Mouse (Mus musculus) A20 (cell line): Measurements from ENCODE around the gene Setd4.

ENCODE experiments used
- DNase-seq: peaks from one replicate; pipeline ENCODE4 v3.0.0-alpha.2; 2011; ENCODE audit warnings: low read depth, low spot score

Setd4 gene

DNA sequence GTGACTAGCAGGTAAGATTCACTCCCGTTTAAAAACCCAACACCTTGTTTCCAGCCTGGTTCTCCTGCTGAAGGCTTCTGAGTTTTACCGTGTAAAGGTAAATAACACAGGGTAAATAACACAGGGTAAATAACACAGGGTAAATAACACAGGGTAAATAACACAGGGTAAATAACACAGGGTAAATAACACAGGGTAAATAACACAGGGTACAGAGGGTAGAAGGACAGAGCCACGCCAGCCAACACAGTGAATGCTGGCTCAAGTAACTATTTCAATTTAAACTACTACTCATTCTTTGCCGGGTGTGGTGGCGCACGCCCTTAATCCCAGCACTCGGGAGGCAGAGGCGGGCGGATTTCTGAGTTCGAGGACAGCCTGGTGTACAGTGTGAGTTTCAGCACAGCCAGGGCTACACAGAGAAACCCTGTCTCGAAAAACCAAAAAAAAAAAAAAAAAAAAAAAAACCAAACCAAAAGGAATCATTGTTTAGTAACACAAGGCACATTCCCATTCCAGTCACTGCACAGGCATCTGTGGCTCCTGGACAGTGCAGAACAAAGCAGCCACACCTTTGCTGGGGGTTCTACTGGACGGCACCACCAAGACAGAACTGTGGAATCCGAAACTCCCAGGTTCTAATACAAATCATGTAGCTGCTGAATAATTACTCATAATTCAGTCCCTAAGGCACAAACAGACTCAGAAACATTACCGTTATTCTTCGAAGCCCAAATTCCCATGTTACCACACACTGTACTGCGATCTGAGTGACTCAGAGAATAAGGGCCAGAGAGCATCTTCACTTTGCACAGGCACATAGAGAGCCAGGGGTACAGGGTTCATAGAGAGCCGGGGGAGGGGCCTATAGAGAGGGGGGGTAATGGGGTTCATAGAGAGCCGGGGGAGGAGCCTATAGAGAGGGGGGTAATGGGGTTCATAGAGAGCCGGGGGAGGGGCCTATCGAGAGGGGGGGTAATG is 12.1 kb downstream of the Setd4 start:
- no peak for DNase-seq

DNA sequence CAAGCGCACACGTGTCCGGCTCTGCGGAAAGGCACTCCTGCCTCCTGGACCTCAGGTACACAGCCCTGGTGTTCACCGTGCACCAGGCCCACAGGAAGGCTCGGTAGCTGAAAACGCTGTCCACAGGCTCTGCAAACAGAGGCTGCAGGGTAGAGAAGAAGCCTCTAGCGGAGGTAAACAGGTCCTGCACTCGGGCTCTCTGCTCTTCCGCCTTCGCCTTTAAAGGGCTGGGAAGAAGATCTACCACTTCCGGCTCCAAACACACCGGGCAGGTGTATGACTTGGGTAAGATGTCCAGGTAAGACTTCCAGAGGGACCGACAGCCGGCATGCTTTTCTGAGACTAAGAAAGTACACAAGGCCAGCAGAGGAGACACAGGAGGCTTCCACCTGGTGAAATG is 12.9 kb downstream of the Setd4 start:
- no peak for DNase-seq

DNA sequence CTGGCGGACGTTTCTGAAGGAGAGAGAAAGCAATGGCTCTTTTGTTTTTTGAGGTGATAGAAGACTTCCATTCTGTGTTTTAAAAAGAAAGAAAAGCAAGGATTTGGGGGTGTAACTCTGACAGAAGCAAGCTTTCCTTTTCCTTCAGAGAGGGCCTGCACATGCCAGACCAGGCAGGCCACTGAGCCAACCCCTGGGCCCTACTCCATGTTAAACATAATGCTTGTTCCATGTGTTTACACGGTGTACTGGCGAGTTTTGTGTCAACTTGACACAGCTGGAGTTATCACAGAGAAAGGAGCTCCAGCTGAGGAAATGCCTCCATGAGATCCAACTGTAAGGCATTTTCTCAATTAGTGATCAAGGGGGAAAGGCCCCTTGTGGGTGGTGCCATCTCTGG is 15.6 kb downstream of the Setd4 start:
- DNase-seq: no peak

DNA sequence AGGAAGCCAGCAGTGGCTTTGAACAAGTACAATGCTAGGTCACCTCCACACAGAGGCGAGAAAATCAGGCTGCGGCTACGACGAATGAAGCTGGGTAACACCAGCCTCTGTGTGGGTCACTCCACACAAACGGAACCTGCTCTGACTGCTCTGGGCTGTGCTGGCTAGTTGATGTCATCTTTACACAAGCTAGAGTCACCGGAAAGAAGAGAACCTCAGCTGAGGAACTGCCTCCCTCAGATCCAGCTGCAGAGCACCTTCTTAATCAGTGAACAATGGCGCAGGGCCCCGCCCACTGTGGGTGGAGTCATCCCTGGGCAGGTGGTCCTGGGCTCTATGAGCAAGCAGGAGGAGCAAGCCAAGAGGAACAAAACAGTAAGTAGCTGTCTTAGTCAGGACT is 17.5 kb downstream of the Setd4 start:
- no peak for DNase-seq

DNA sequence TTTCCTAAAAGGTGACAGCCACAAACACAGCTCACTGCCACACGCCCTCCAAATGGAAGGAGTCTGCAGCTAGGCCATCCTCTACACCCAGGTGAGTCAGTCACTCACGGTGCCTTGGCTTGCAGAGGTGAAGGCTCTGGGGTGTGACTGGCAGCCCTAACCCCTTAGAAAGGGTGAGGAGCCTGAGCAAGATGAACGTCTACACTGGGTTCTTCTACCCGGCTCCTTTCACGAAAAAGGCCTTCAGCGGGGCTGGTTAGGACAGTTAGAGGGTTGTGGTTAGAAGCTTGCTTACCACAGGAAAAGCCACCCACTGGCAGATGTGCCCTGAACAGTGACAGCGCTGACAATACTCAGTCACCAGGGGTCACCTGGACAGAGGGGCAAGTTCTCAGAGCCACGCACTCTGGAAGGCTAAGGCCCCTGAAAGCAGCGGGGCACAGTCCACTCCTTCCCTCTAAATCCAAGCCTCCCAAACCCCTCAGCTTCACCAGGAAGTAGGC is 18.1 kb downstream of the Setd4 start:
- DNase-seq: no peak

DNA sequence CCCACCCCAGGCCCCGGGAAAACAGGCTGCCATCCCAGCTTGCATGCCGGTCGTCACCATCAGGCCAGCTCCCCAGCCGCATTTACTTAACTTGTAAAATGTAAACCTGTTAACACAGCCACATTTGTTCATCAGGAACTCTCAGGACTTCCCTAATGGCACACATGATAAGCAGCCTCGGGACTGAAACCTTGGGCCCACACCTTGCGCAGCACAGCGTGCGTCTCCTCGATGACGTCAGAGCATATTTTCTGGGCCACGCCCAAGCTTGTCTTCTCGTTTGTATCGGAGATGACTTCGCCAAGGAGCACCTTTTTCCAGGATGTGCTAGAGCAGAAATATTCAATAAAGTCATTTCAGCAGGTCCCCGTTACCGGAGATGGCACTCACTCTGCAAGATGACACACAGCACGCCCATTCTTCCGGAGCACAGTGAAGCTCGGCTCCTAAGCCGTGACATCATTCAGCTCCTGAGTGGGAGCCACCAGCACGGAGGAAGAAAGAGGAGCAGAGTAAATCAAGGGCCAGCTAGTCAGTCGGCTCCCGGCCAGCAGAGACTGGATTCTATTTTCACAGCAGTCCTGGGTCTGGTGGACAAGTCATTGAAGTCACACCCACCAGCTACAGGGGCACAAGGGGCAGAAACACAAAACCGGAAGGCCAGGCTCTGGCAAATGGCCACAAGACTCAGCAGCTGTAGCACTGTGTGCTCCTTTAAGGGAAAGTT is 18.7 kb downstream of the Setd4 start:
- no peak for DNase-seq

DNA sequence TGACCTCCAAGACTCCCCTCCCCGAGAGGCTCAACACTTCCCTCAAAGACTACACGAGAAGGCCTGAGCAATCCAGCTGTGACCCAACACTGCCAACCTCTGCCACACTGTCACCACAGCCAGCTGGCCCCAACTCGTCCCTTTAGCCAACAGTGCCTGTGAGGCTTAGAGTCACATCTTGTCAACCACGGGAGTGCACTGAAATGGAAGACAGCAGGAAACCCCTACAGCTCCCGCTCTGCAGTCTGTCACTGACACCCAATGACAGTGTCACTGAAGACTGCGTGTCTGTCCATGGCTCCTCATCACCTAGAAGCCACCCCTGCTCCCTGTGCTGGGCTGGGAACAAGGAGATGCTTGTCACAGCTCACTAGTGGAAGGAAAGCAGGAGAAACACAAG is 22.7 kb downstream of the Setd4 start:
- DNase-seq: no peak

DNA sequence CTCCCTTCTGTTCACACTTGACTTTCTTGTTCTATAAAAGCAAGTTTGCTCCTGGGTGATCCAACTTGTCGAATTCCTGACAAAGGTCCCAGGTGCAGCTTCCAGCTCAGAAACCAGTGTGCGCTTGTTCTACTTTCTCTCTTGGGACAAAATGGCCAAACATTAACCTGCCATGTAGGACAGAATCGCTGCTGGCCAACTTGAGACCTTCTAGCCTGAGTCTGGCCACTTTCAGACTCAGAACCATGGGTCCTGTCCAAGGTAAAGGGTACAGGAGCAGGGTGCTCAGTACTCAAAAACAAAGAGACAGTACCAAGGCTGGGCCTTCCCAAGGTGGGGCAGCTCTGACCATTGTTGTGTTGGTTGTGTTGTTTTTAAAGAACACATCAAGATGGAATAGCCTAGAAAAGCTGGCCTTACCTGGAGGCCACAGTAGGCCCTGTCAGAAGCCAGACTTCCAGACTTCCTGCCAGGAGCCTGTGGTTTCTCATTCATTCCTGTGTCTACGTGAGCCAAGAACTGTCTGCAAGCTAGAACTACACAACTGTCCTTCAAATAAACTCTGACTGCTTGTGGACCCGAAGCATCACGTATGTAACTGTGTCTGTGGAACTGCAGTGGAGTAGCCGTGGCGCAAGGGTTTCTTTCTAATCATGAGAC is 25.4 kb downstream of the Setd4 start:
- DNase-seq: no peak

DNA sequence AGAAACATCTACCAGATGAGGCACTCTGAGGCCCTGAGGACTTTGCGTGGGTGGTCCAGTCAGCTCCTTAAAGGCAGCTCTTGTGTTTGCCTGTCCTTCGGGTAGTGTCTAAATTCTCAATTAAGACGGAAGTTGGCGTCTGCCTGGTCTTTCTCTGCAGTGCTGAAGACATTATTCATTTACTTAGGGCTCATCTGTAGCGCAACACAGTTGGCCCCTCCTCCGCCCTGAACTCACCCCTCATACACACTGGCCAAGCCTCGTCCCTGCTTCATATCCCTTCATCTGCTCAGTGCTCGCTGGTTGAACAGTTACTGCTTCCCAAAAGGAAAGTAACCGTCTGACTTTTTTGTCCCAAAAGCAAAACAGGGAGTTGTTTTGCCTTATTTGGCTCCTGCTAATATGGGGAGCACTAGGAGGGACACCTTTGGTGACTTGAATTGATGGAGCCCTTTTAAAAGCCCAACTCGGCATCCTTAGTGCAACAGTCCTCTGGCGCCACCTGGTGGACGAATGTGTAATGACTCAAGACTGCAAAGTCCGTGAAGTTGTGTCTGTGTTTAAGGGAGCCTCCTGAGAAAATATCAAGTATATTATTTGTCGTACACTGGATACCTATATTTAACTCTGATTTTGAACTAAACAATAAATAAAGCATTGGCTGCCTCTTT is 27.3 kb downstream of the Setd4 start:
- DNase-seq: peak; percentile 66

DNA sequence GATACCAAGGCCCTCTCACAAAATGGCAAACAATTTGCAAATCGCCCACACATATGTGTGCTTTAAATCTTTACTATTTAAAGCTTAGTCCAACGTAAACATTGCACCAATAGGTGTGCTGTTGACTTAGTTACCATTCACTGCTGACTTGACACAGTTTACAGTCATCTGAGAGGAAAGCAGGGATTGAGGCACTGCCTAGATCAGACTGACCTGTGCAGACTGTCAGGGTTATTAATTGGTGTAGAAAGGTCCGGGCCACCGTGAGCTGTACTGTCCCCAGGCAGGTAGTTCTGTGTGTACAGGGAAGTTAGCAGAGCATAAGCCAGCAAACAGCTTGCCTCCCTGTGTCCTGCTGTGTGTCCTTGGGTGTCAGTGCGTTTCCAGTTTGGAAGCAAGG is 28.3 kb downstream of the Setd4 start:
- no peak for DNase-seq

DNA sequence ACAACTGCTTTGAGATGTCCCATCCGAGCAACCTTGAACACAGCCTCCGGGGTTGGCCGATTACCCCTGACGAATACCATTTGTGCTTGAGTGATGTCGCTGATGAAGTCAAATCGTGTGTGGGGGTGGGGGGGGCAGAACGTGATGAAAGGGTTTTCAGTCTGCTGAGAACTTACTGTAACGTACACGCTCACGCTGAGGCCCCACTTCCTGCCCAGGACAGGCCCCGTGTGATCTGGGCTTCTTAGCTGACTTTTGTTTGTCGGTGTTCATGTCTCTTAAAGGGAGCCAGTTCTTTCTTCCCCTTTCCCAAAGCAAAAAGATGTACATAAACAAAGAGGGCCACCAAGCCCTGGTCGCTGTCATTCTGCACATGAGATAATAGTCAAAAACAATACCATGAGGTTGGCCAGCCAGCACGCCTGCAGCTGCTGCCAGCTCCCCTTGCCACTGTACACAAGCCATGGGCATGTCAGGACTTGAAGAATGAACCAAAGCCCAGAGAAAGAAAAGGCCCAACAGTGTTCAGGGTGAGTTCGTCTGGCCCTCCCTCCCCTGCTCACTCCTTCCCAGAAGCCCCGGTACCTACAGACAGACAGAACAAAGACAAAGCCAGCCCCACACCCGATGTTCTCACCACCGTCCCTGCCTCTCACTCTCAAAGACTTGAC is 29.2 kb downstream of the Setd4 start:
- peak; percentile 27 for DNase-seq

DNA sequence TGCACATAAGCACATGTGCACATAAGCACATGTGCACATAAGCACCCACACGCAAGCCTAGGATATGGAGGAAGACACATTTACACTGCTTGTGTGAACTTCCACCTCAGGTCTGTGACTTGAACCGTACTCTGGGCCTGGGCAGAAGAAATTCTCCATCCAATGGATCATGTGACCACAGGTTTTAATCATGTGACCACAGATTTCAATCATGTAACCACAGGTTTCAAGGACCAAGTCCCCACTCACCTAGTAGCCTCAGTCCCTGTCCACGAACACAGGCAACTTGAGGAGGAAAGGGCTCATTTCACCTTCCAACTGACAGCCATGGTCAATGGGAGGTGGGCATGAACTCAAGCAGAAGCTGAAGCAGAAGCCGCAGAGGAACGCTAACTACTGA is 30.4 kb downstream of the Setd4 start:
- no peak for DNase-seq

DNA sequence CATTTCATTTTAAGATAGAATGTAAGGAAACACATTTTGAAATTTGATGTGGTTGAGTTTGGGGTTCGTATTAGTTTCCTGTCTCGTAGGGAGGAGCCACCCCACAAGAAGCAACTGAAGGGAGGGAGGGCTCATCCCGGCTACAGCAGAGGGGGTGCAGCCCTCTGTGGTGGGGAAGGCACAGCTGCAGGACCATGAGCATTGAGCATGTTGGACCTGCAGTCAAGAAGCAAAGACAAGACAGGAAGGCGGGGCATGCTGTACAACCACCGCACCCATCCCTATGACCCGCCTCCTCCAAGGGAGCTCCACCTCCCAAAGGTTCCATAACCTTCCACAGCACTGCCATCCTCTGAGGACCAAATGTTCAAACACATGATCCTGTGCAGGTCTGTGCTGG is 31.5 kb downstream of the Setd4 start:
- DNase-seq: no peak

DNA sequence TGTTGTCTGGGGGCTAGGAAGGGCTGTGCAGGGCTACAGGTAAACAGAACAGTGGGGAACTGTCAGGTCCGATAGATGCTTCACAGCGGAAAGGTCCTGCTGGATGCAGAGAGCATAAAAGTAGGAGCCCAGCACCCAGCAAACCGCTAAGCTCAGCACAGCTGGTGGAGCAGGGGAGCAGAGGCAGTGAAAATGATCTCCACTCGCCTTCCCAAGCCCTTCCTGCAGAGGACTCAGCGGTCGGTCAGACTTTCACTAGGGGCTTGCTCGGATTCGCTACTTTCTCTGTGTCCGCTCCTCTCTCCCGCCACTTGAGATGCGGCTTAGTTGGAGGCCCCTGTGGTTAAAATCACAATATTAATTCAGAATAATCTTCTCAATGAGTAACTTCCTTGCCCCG is 45.4 kb downstream of the Setd4 start:
- DNase-seq: no peak

DNA sequence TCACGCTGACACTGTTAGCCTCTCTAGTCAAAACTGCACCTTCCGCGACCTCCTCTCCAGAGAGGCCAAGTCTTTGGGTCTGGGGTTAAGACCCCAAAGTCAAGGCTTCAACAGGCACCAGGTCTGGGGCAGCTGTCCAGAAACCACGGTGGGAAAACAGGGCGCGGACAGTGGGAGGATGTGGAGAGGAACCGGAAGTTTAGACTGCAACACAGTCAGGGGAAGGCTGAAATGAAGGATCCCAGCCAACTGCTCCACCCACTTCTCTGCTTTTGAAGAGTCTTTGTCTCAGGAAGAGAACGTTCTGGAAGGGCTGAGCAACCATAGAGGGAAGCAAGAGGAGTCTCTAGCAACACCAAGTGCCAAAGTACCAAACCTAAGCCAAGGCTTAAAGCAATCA is 46.2 kb downstream of the Setd4 start:
- no peak for DNase-seq

DNA sequence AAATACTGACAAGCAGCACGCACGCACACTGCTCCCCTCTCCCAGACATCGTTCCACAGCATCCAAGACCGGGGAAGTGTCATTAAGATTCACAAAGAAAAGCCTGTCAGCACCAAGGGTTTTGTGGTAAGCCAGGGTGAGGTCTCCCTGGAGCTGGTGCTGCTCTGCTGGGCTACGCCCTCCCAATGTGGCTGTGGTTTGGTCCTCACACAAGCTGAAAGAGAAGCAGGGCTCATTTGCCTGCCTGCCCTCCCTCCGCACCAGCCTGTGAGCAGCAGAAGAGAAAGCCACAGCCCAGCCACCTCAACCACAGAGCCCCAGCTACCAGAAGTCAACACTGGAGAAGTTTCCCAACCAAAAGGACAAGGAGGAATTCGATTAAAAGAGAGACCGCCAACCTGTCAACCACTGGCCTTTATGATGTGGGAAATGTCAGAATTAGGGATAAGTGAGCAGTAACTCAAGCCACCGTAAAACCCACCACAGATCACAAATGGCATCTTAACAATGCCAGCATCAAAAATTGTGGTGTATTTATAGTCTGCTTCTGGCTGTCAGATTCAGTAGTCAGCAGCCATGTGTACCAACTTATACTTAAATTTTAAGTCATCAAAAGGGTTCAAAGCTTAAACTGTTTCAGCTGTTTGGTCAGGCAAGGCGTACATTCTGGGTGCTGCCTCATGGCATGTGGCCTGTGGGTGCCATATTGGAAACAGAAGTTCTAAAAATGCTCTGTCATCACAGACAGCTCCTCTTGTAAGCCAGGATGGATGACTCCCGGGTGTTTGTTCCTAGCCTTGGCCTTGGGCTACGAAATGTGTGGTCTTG is 51.0 kb downstream of the Setd4 start:
- DNase-seq: no peak

DNA sequence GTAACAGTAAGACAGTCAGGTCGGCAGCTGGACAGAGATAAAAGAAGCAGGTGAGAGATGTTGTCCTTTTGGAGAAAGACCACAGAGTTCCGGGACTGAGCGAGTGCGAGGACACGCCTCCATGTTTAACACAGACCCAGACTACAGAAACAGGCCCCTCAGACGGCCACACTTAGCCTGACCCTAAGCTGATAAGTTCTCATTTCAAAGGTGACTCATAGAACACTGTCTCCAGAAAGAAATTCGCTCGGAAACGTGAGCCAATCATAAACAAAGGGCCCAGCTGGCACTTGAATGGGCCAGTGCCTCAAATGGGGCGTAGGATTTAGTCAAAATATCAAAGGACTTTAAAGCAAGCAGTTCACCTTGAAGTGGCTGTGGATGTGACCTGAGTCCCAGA is 54.6 kb downstream of the Setd4 start:
- DNase-seq: no peak

DNA sequence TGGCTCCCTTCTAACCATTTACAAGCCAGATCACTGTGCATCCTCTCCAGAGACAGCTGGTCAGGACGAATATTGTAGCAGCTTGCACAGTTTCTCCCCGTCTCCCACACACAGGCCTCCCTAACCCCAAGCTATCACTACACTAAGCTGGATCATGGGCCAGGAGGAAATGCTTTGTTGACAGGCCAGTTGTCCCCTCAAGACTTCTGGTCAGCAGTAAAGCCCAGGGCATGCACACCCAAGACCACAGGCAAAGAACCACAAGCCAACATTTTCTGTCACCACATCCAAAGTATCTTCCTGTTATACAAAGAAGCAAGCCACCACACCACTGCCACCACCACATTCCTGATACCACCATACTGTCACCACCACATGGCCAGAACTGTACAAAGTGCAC is 55.8 kb downstream of the Setd4 start:
- no peak for DNase-seq

DNA sequence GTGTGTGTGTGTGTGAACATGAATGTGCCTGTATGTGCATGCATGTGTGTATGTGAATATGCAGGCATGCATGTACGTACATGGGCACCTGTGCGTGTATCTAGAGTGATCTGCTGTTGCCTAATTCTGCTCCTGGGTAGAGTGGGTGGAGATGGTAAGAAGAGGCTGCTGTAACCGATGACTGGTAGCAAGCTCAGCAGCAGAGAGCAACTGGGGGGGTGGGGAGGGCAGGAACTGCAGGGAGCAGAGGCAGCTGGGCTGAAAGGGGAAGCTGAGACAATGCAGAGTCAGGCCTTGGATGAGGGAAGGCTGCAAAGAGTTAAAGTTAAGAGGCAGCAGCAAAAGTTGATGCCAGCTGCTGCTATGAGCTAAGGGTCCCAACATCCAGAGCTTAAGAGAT is 56.7 kb downstream of the Setd4 start:
- peak; percentile 26 for DNase-seq

DNA sequence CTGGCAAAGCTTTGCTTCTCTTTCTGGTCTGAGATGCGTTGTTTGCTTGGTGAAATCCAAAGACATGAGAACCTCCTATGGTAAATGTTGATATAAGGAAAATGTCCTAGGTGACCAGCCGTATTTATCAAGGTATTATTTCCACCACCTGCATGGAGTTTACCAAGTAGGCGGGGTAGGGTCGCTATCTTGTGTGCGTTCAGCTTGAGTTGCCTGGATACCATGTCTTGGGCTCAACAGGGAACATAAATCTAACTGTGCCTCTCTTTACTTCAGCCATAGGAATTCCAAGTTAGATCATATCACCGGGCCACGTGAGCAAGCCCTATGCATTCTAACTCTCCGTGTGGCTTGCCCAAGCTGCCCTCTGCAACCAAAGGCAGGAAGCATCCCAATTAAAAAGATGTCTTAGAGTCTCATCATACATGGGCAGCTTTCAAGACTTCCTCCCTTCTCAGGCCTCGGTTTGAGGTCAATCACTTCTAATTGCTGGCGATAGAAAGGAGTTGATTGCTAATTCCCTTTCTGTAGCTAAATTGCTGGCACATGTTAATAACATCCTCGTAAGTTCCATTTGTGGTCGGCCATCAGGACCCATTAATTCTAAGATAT is 57.4 kb downstream of the Setd4 start:
- no peak for DNase-seq
